Mouse (Mus musculus): ENCODE data around the gene Fem1a. TPM values are rescaled to one million over a fixed set of nuclear protein-coding genes. Genes with fewer than 3 reads are reported as not detected.
A peak's percentile ranks its signal among the peaks of the same experiment; 100 is the strongest.

Gene Fem1a
- total and polyA plus RNA-seq, 2 experiments from 2014 or later = 37.1 to 82.1 TPM

- Histone ChIP-seq H3K4me3 (ENCODE audit: low read depth, low read length) (peak overlapping the region; percentile 43), H3K9me3 (replicated peaks; ENCODE audit: control insufficient read depth, low read length) (no peaks in the 10 kb centered on the region), H3K36me3 (replicated peaks; ENCODE audit: control insufficient read depth, insufficient read depth, low read length) (peaks cover 32% of the 10 kb centered on the region), H3K4me2 (ENCODE audit: low read depth, low read length) (peak overlapping the region; percentile 76), H3K27me3 (ENCODE audit: control insufficient read depth, insufficient read depth, low read length) (no peaks in the 10 kb centered on the region), H3K27ac (ENCODE audit: low read depth) (peak overlapping the region; percentile 91), H3K9ac (replicated peaks; ENCODE audit: low read depth, low read length) (peak overlapping the region; percentile 57; the same call in 1 of the 2 replicates), H3K4me1 (ENCODE audit: control insufficient read depth, insufficient read depth) (peaks cover 10% of the 10 kb centered on the region; the same call in 1 of the 2 replicates)
- 17% methylated on average over 12 of the region's 12 CpGs for WGBS
- DNase-seq (ENCODE audit: low spot score) (peak; percentile 97), ATAC-seq (ENCODE audit: insufficient read depth, low read depth) (peak; percentile 85)
- peak; percentile 82; the same call in 1 of the 2 replicates for TF ChIP-seq EP300 (IDR thresholded peaks at IDR 0.05; ENCODE audit: low read depth)
- no peak for TF ChIP-seq CTCF (IDR thresholded peaks at IDR 0.05; ENCODE audit: low read depth)
These were observed 12.6 kb downstream of the Fem1a start for GRCm38 (mm10) chr17:56269153-56269630.

- peak overlapping the region; percentile 76 for H3K4me2 ChIP-seq (ENCODE audit: low read depth, low read length)
- 0 out of 2 replicates have a peak overlapping the region, but pooled peaks have one; percentile 11 for H3K9ac ChIP-seq (replicated peaks; ENCODE audit: low read depth, low read length)
- peaks cover 33% of the 10 kb centered on the region for H3K36me3 ChIP-seq (replicated peaks; ENCODE audit: control insufficient read depth, insufficient read depth, low read length)
- ATAC-seq (ENCODE audit: insufficient read depth, low read depth) (no peak), DNase-seq (ENCODE audit: low spot score) (no peak)
- WGBS = 69% methylated on average over 3 of the region's 3 CpGs
- no peaks in the 10 kb centered on the region for H3K9me3 ChIP-seq (replicated peaks; ENCODE audit: control insufficient read depth, low read length)
- TF ChIP-seq EP300 (IDR thresholded peaks at IDR 0.05; ENCODE audit: low read depth) (no peak), CTCF (IDR thresholded peaks at IDR 0.05; ENCODE audit: low read depth) (no peak)
- H3K4me3 ChIP-seq (ENCODE audit: low read depth, low read length) = 0 out of 2 replicates have a peak overlapping the region, but pooled peaks have one; percentile 43
- H3K4me1 ChIP-seq (ENCODE audit: control insufficient read depth, insufficient read depth) = peaks cover 10% of the 10 kb centered on the region; the same call in 1 of the 2 replicates
- peak overlapping the region; percentile 91 for H3K27ac ChIP-seq (ENCODE audit: low read depth)
- H3K27me3 ChIP-seq (ENCODE audit: control insufficient read depth, insufficient read depth, low read length) = no peaks in the 10 kb centered on the region
These were observed 13.1 kb downstream of the Fem1a start for GRCm38 (mm10) chr17:56269741-56270140.

- no peak overlapping the region for H3K4me2 ChIP-seq (ENCODE audit: low read depth, low read length)
- DNase-seq (ENCODE audit: low spot score) (no peak), ATAC-seq (ENCODE audit: insufficient read depth, low read depth) (no peak)
- H3K27me3 ChIP-seq (ENCODE audit: control insufficient read depth, insufficient read depth, low read length) = no peaks in the 10 kb centered on the region
- no peak overlapping the region for H3K9ac ChIP-seq (replicated peaks; ENCODE audit: low read depth, low read length)
- 82% methylated on average over 12 of the region's 12 CpGs for WGBS
- H3K36me3 ChIP-seq (replicated peaks; ENCODE audit: control insufficient read depth, insufficient read depth, low read length) = peaks cover 33% of the 10 kb centered on the region
- H3K9me3 ChIP-seq (replicated peaks; ENCODE audit: control insufficient read depth, low read length) = no peaks in the 10 kb centered on the region
- no peak overlapping the region for H3K4me3 ChIP-seq (ENCODE audit: low read depth, low read length)
- TF ChIP-seq EP300 (IDR thresholded peaks at IDR 0.05; ENCODE audit: low read depth) = no peak
- no peak for TF ChIP-seq CTCF (IDR thresholded peaks at IDR 0.05; ENCODE audit: low read depth)
- peaks cover 13% of the 10 kb centered on the region; the same call in 1 of the 2 replicates for H3K4me1 ChIP-seq (ENCODE audit: control insufficient read depth, insufficient read depth)
- no peak overlapping the region for H3K27ac ChIP-seq (ENCODE audit: low read depth)
These were observed 15.1 kb downstream of the Fem1a start for GRCm38 (mm10) chr17:56271609-56272253.

- peaks cover 20% of the 10 kb centered on the region; the same call in 1 of the 2 replicates for H3K4me1 ChIP-seq (ENCODE audit: control insufficient read depth, insufficient read depth)
- TF ChIP-seq CTCF (IDR thresholded peaks at IDR 0.05; ENCODE audit: low read depth) (no peak), EP300 (IDR thresholded peaks at IDR 0.05; ENCODE audit: low read depth) (no peak)
These were observed 16.0 kb downstream of the Fem1a start for GRCm38 (mm10) chr17:56272644-56273043.

GRCm38 (mm10) chr17:56273482-56273881 is 16.9 kb downstream of the Fem1a start:
- peak overlapping the region; percentile 23; the same call in 1 of the 2 replicates for H3K27ac ChIP-seq (ENCODE audit: low read depth)
- no peaks in the 10 kb centered on the region for H3K27me3 ChIP-seq (ENCODE audit: control insufficient read depth, insufficient read depth, low read length)
- ATAC-seq (ENCODE audit: insufficient read depth, low read depth) (no peak), DNase-seq (ENCODE audit: low spot score) (no peak)
- no peak overlapping the region for H3K4me3 ChIP-seq (ENCODE audit: low read depth, low read length)
- peaks cover 26% of the 10 kb centered on the region; the same call in 1 of the 2 replicates for H3K4me1 ChIP-seq (ENCODE audit: control insufficient read depth, insufficient read depth)
- TF ChIP-seq EP300 (IDR thresholded peaks at IDR 0.05; ENCODE audit: low read depth) (no peak), CTCF (IDR thresholded peaks at IDR 0.05; ENCODE audit: low read depth) (no peak)
- H3K9ac ChIP-seq (replicated peaks; ENCODE audit: low read depth, low read length) = no peak overlapping the region
- H3K36me3 ChIP-seq (replicated peaks; ENCODE audit: control insufficient read depth, insufficient read depth, low read length) = peaks cover 37% of the 10 kb centered on the region
- no peaks in the 10 kb centered on the region for H3K9me3 ChIP-seq (replicated peaks; ENCODE audit: control insufficient read depth, low read length)
- no peak overlapping the region for H3K4me2 ChIP-seq (ENCODE audit: low read depth, low read length)
- WGBS = 73% methylated on average over 7 of the region's 7 CpGs

More at GRCm38 (mm10) chr17:56272644-56273043, 16.0 kb downstream of the Fem1a start:
- no peak overlapping the region for H3K9ac ChIP-seq (replicated peaks; ENCODE audit: low read depth, low read length)
- 70% methylated on average over 3 of the region's 3 CpGs for WGBS
- no peak overlapping the region for H3K4me2 ChIP-seq (ENCODE audit: low read depth, low read length)
- no peak overlapping the region for H3K27ac ChIP-seq (ENCODE audit: low read depth)
- H3K27me3 ChIP-seq (ENCODE audit: control insufficient read depth, insufficient read depth, low read length) = no peaks in the 10 kb centered on the region
- DNase-seq (ENCODE audit: low spot score) = no peak
- H3K36me3 ChIP-seq (replicated peaks; ENCODE audit: control insufficient read depth, insufficient read depth, low read length) = peaks cover 33% of the 10 kb centered on the region
- no peak overlapping the region for H3K4me3 ChIP-seq (ENCODE audit: low read depth, low read length)
- no peaks in the 10 kb centered on the region for H3K9me3 ChIP-seq (replicated peaks; ENCODE audit: control insufficient read depth, low read length)
- no peak for ATAC-seq (ENCODE audit: insufficient read depth, low read depth)
